Mouse (Mus musculus) forebrain, embryonic 16.5 days (tissue): ENCODE results near the gene Sbf2. TPM values are rescaled to one million over a fixed set of nuclear protein-coding genes. Genes with fewer than 3 reads are reported as not detected.
A peak's percentile ranks its signal among the peaks of the same experiment; 100 is the strongest.

Source experiments
- ATAC-seq: fragments of 200-750 bp; cut with Nextera tagmentation; 2 replicates; pipeline ENCODE4 v1.8.0; 2017; ENCODE audit warnings: mild to moderate bottlenecking, moderate library complexity
- H3K27ac ChIP-seq: fragments of 300-500 bp; sonication (generic); 2 replicates; pipeline ENCODE4 v1.5.1; 2014; ENCODE audit warnings: low read length, control low read depth
- H3K27me3 ChIP-seq: fragments of 300-500 bp; sonication (generic); replicated peaks from 2 replicates; pipeline ENCODE4 v1.6.1; 2014; ENCODE audit warnings: low read length; ENCODE audit not compliant: control insufficient read depth, insufficient read depth
- H3K36me3 ChIP-seq: fragments of 300-500 bp; sonication (generic); 2 replicates; pipeline ENCODE4 v1.6.1; 2014; ENCODE audit not compliant: control insufficient read depth, insufficient read depth
- H3K4me1 ChIP-seq: fragments of 300-500 bp; sonication (generic); replicated peaks from 2 replicates; pipeline ENCODE4 v1.6.1; 2014; ENCODE audit warnings: low read length; ENCODE audit not compliant: control insufficient read depth, insufficient read depth
- H3K4me2 ChIP-seq: fragments of 300-500 bp; sonication (generic); 2 replicates; pipeline ENCODE4 v1.6.1; 2014; ENCODE audit warnings: mild to moderate bottlenecking, low read length, control low read depth
- H3K4me3 ChIP-seq: fragments of 300-500 bp; sonication (generic); replicated peaks from 2 replicates; pipeline ENCODE4 v1.5.1; 2014; ENCODE audit warnings: mild to moderate bottlenecking, low read length, control low read depth
- H3K9ac ChIP-seq: fragments of 300-500 bp; sonication (generic); replicated peaks from 2 replicates; pipeline ENCODE4 v1.6.1; 2014; ENCODE audit warnings: low read depth, low read length, control low read depth
- H3K9me3 ChIP-seq: fragments of 300-500 bp; sonication (generic); 2 replicates; pipeline ENCODE4 v1.6.1; 2016; ENCODE audit warnings: low read length; ENCODE audit not compliant: control insufficient read depth
- WGBS: fragments of 180-500 bp; shearing (Covaris S2); extraction: QIAGEN DNeasy Blood & Tissue Kit; methylation state at CpG from one replicate; pipeline ENCODE4 v1.1.7; 2014; 5-methylcytosine and 5-hydroxymethylcytosine counted together
- polyA plus RNA-seq: library from polyadenylated mRNA; unstranded; fragments of >200 nt; fragmentation: Nextera tagmentation; extraction: Ambion mirVana; gene quantifications from 2 replicates; pipeline ENCODE4 v1.2.1, GENCODE M21; 2015

The Sbf2 gene
- polyA plus RNA-seq, 1 experiment from 2014 or later, result 75.7 TPM

DNA sequence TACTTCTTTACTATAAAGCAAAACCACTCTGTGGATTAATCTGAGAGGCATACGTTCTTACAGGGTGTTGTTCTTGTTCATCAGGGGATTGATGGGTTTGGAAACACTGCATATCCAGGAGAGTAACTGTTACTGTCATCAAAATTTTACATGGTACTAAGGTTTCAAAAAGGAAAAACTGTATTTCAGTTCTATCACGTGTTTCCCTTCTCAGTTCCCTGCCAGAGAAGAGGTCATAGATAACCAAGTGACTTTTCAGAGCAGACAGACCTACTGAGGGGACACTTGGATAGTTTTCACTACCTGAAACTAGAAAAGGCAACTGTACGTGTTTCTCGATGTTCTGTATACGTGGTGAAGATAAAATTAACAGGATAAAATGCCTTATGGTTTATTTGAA, 123.7 kb downstream of the Sbf2 start:
- no peak overlapping the region for H3K4me2 ChIP-seq
- 94% methylated on average over 5 of the region's 5 CpGs for WGBS
- H3K36me3 ChIP-seq, result no peaks in the 10 kb centered on the region
- no peaks in the 10 kb centered on the region for H3K27me3 ChIP-seq
- H3K9ac ChIP-seq, result no peak overlapping the region
- no peaks in the 10 kb centered on the region for H3K4me1 ChIP-seq
- no peak overlapping the region for H3K4me3 ChIP-seq
- ATAC-seq, result no peak
- no peak overlapping the region for H3K27ac ChIP-seq
- H3K9me3 ChIP-seq, result no peaks in the 10 kb centered on the region

DNA sequence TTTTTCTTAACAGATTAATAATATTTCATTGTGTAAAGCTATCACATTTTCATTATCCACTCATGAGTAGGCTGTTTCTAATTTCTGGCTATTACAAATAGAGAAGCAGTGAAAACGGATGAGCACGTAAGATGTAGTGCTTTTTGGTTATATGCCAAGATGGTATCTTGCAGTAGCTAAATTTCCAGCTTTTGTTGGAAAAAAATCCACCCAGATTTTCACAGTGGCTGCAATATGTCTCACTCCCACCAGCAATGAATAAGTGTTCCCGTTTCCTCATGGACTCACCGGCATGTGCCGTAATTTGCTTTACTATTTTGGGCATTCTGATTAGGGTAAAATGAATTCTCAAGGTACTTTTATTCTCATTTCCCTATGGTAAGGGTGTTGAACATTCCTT, 129.7 kb downstream of the Sbf2 start:
- no peaks in the 10 kb centered on the region for H3K36me3 ChIP-seq
- H3K9me3 ChIP-seq, result no peaks in the 10 kb centered on the region
- no peak for ATAC-seq
- no peak overlapping the region for H3K4me3 ChIP-seq
- H3K4me1 ChIP-seq, result no peaks in the 10 kb centered on the region
- 75% methylated on average over 5 of the region's 5 CpGs for whole genome bisulfite sequencing
- no peaks in the 10 kb centered on the region for H3K27me3 ChIP-seq
- H3K27ac ChIP-seq, result no peak overlapping the region
- no peak overlapping the region for H3K4me2 ChIP-seq
- H3K9ac ChIP-seq, result no peak overlapping the region

DNA sequence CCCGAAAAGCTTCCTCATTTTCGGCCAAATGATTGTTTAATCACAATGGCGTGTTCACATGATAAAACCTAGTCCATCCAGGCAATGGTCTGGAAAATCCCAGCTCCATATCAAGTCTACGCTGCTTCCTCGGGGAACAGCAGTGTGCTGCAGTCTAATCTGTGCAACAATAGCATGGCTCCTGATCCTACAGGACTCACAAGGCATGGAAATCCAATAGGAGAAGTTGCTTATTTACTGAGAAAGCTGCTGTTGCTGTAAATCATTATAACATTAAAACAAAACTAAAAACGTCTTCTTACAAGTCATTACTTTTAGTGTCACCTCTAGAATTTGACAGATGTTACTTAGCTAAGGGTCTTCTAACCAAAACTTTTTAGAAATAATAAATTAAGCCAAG, 143.7 kb downstream of the Sbf2 start:
- ATAC-seq, result no peak
- H3K9me3 ChIP-seq, result no peaks in the 10 kb centered on the region
- 83% methylated on average over 6 of the region's 6 CpGs for WGBS

DNA sequence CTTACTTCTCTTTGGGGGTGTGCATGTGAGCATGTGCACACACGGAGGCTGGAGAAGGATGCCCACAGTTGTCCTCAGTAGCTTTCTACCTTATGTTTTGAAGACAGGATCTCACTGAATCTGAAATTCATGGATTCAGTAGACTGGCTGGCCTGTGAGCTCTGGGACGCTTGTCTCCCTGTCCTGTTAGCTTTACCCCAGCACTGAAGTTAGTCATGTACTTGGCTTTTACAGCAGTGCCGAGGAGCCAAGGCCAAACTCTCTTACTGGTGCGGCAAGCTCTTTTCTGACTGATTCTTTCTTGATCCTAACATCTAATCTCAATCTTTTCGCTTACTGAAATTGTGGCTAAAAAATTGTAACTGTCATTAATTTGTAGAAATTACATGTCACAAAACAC, 151.3 kb downstream of the Sbf2 start:
- Histone ChIP-seq H3K9me3 (no peaks in the 10 kb centered on the region), H3K9ac (no peak overlapping the region), H3K4me3 (no peak overlapping the region), H3K27ac (no peak overlapping the region), H3K4me2 (no peak overlapping the region), H3K36me3 (no peaks in the 10 kb centered on the region), H3K4me1 (no peaks in the 10 kb centered on the region), H3K27me3 (no peaks in the 10 kb centered on the region)
- WGBS, result 90% methylated on average over 5 of the region's 5 CpGs
- ATAC-seq, result no peak

More for the DNA sequence above, 143.7 kb downstream of the Sbf2 start:
- H3K4me1 ChIP-seq, result no peaks in the 10 kb centered on the region
- H3K4me2 ChIP-seq, result no peak overlapping the region
- no peak overlapping the region for H3K27ac ChIP-seq
- no peaks in the 10 kb centered on the region for H3K36me3 ChIP-seq
- no peak overlapping the region for H3K9ac ChIP-seq
- H3K4me3 ChIP-seq, result no peak overlapping the region
- H3K27me3 ChIP-seq, result no peaks in the 10 kb centered on the region

DNA sequence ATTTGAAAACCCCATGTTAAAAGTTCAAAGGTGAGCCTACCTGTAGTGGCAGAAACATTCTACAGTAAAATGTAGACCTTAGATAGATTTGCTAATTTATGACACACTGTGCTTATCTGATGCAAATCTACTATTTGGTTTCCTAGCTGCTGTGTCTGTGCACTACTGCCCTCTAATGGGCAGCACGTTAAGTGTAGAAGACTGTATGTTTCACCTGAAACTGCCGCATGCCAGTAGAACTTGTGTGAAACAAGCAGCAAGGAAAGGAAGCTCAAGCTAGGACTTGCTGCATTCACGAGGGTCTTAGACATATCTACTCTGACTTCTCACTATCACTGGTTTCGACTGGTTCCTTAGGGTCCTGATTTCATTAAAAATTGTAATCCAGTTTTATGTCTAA, 182.4 kb downstream of the Sbf2 start:
- no peaks in the 10 kb centered on the region for H3K4me1 ChIP-seq
- H3K9me3 ChIP-seq, result no peaks in the 10 kb centered on the region
- H3K4me3 ChIP-seq, result no peak overlapping the region
- H3K4me2 ChIP-seq, result no peak overlapping the region
- WGBS, result 31% methylated on average over 4 of the region's 4 CpGs
- no peaks in the 10 kb centered on the region for H3K27me3 ChIP-seq
- H3K36me3 ChIP-seq, result no peaks in the 10 kb centered on the region; the same call in 1 of the 2 replicates
- no peak overlapping the region for H3K27ac ChIP-seq
- ATAC-seq, result peak; percentile 61; the same call in 1 of the 2 replicates
- no peak overlapping the region for H3K9ac ChIP-seq

DNA sequence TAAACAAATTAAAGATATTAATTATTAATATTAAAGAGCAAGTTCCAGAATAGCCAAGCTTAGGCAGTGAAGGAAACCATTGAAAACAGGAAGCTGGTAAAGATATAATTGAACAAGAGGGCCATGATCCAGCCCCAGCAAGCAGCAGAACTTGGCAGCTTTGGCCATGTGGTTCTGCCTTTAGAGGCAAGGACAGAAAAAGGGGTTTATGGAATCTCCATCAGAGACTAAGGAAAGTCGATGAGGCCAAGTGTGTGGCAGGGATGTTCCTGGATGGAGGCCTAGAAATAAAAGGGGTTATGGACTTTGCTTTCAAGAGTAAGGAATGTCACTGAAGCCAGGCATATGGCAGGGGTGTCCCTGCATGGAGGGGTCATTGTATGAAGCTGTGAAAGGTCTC, 198.4 kb downstream of the Sbf2 start:
- no peaks in the 10 kb centered on the region for H3K27me3 ChIP-seq
- WGBS, result 97% methylated on average over 1 of the region's 1 CpGs
- no peak overlapping the region for H3K27ac ChIP-seq
- H3K4me3 ChIP-seq, result no peak overlapping the region
- peaks cover 3% of the 10 kb centered on the region; the same call in 1 of the 2 replicates for H3K36me3 ChIP-seq
- no peak for ATAC-seq
- H3K9me3 ChIP-seq, result no peaks in the 10 kb centered on the region
- no peak overlapping the region for H3K4me2 ChIP-seq
- H3K9ac ChIP-seq, result no peak overlapping the region
- H3K4me1 ChIP-seq, result no peaks in the 10 kb centered on the region

DNA sequence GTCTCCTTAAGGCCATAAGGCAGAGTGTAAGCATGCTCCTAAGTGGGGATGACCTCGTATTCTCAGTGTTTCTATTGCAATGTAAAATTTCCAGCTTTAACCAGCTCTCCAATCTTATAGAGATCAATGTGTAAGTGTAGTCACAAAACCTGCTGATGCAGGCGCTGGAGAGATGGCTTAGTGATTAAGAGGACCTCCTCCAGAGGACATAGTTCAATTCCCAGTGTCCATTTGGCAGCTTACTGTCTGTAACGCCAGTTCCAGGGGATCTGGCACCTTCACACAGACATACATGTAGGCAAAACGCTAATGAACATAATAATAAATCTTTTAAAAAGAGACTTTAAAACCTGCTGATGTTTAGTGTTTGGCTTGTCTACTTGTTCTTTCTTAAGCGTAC, 200.4 kb downstream of the Sbf2 start:
- no peak overlapping the region for H3K4me3 ChIP-seq
- no peaks in the 10 kb centered on the region for H3K27me3 ChIP-seq
- 87% methylated on average over 5 of the region's 5 CpGs for WGBS
- H3K4me2 ChIP-seq, result no peak overlapping the region
- H3K9me3 ChIP-seq, result no peaks in the 10 kb centered on the region
- H3K4me1 ChIP-seq, result no peaks in the 10 kb centered on the region
- peaks cover 3% of the 10 kb centered on the region; the same call in 1 of the 2 replicates for H3K36me3 ChIP-seq
- no peak for ATAC-seq
- no peak overlapping the region for H3K9ac ChIP-seq
- H3K27ac ChIP-seq, result no peak overlapping the region

DNA sequence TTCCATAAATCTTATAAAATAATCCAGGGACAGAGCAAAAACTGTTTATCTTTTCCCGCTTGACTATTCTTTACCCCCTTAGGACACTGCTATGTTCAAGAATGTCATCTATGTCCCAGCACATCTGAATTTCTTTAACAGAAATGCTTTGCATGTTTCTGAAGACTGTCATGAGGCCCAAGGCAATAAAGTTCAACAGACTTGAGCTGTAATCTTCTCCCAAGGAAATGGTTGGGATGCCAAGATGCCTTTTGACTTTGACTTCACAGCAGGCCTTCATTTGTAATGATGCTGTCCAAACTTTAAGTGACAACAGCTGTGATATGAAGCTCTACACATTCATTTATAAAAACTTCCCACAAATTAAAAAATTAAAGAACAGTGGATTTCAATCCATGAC, 212.6 kb downstream of the Sbf2 start:
- no peaks in the 10 kb centered on the region for H3K27me3 ChIP-seq
- no peak overlapping the region for H3K4me3 ChIP-seq
- H3K4me2 ChIP-seq, result no peak overlapping the region
- no peak for ATAC-seq
- H3K9ac ChIP-seq, result no peak overlapping the region
- no peaks in the 10 kb centered on the region for H3K9me3 ChIP-seq
- 97% methylated on average over 1 of the region's 1 CpGs for WGBS
- no peaks in the 10 kb centered on the region for H3K4me1 ChIP-seq
- no peaks in the 10 kb centered on the region; the same call in 1 of the 2 replicates for H3K36me3 ChIP-seq
- no peak overlapping the region for H3K27ac ChIP-seq

DNA sequence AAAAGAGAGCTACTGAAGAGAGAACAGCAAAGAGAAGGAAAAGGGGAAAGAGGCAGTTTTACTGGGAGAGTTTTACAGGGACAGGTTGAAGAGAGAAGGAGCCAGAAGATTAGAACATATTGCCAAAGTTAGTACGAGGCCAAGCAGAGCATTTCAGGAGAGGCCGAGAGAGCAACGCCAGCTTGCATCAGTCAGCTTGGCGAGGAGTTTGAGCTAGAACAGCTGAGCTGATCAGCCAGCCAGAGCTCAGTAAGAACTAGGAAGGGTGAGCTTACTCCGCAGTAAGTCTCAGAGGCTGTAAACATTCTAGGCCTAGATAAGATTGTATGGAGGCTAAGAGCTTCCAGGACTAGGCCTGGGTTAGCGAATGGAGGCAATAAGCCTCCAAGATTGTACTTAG, 222.1 kb downstream of the Sbf2 start:
- Histone ChIP-seq H3K36me3 (no peaks in the 10 kb centered on the region; the same call in 1 of the 2 replicates), H3K4me2 (no peak overlapping the region), H3K9me3 (no peaks in the 10 kb centered on the region), H3K4me3 (no peak overlapping the region), H3K9ac (no peak overlapping the region), H3K4me1 (no peaks in the 10 kb centered on the region), H3K27me3 (no peaks in the 10 kb centered on the region), H3K27ac (no peak overlapping the region)
- no peak for ATAC-seq
- 78% methylated on average over 6 of the region's 6 CpGs for WGBS

DNA sequence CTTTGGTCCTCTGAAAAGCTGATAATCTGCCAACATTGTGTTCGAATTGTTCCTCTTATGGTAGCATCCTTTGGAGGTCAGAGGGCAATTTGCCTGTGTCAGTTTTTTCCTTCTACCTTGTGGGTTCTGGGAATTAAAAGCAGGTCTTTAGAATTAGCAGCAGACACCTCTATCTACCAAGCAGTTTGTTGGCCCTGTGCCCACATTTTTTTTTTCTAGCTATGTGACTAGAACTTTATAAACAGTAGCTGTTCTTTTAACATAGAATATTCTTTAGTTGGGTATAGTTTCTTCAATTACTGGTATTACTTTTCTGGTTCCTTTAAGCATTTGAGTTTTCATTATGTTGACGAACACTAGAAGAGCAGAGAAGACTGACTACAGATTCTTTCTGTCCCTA, 223.1 kb downstream of the Sbf2 start:
- ATAC-seq, result no peak
- H3K36me3 ChIP-seq, result no peaks in the 10 kb centered on the region
- H3K4me3 ChIP-seq, result no peak overlapping the region
- H3K27ac ChIP-seq, result no peak overlapping the region
- WGBS, result 86% methylated on average over 2 of the region's 2 CpGs
- no peaks in the 10 kb centered on the region for H3K9me3 ChIP-seq
- no peak overlapping the region for H3K9ac ChIP-seq
- H3K4me2 ChIP-seq, result no peak overlapping the region
- no peaks in the 10 kb centered on the region for H3K27me3 ChIP-seq
- H3K4me1 ChIP-seq, result no peaks in the 10 kb centered on the region
